Mouse (Mus musculus) heart, postnatal 14 days (tissue): ENCODE measurements around the gene Ssh1. TPM values are rescaled to one million over a fixed set of nuclear protein-coding genes. Genes with fewer than 3 reads are reported as not detected.

Experiments
- DNase-seq, 2 experiments: peaks; one replicate each; pipeline ENCODE4 v3.0.0; 2021 to 2022
- intact Hi-C: fragments of 180-260 bp; cut with DNase I; formaldehyde crosslinking; loops from one replicate; pipeline ENCODE4 v1.15.1; 2025
- total RNA-seq, 2 experiments: library from RNA; stranded (reverse); gene quantifications; 2 replicates each; pipeline ENCODE4 v1.2.3; 2021

Gene Ssh1
- total RNA-seq, 2 experiments from 2014 or later = 13.0 to 13.9 TPM

- intact Hi-C loops = no loop called here
Observed at GRCm38 (mm10) chr5:113972589-113973515, 20.8 kb downstream of the Ssh1 start.

GRCm38 (mm10) chr5:113971434-113971960 is 22.2 kb downstream of the Ssh1 start:
- no peak for DNase-seq
- intact Hi-C loops = no loop called here

More at GRCm38 (mm10) chr5:113972589-113973515, 20.8 kb downstream of the Ssh1 start:
- DNase-seq = peak; percentile 22 to 24

GRCm38 (mm10) chr5:113968371-113968770 is 25.3 kb downstream of the Ssh1 start:
- intact Hi-C loops = no loop called here
- DNase-seq = peak; percentile 45 to 59

- DNase-seq = no peak
- intact Hi-C loops = no loop called here
Observed at GRCm38 (mm10) chr5:113966452-113967150, 27.1 kb downstream of the Ssh1 start.

- DNase-seq = no peak
- intact Hi-C loops = no loop called here
Observed at GRCm38 (mm10) chr5:113965659-113966185, 28.0 kb downstream of the Ssh1 start.

- intact Hi-C loops = no loop called here
- DNase-seq = no peak
Observed at GRCm38 (mm10) chr5:113964972-113965371, 28.7 kb downstream of the Ssh1 start.

GRCm38 (mm10) chr5:113961776-113962175 is 31.9 kb downstream of the Ssh1 start:
- no peak for DNase-seq
- intact Hi-C loops = no loop called here

- DNase-seq = no peak
- intact Hi-C loops = no loop called here
Observed at GRCm38 (mm10) chr5:113960416-113960815, 33.3 kb downstream of the Ssh1 start.

GRCm38 (mm10) chr5:113959039-113959438 is 34.7 kb downstream of the Ssh1 start:
- intact Hi-C loops = loop anchor here (2.0 kb wide), 2 partner anchors 16 to 34 kb away; partner anchors contain the start of gene Ssh1

GRCm38 (mm10) chr5:113956510-113956909 is 37.2 kb downstream of the Ssh1 start:
- intact Hi-C loops = loop anchor here (2.0 kb wide), 1 partner anchor 88 kb away; no protein-coding TSS in a partner anchor
- DNase-seq = peak; percentile 90 to 96

More at GRCm38 (mm10) chr5:113959039-113959438, 34.7 kb downstream of the Ssh1 start:
- no peak for DNase-seq

- intact Hi-C loops = loop anchor here (2.0 kb wide), 2 partner anchors 89 to 183 kb away; partner anchors contain the start of genes Iscu and Sart3
- no peak for DNase-seq
Observed at GRCm38 (mm10) chr5:113955691-113956090, 38.0 kb downstream of the Ssh1 start.

GRCm38 (mm10) chr5:113955281-113955680 is 38.4 kb downstream of the Ssh1 start:
- intact Hi-C loops = loop anchor here (2.0 kb wide), 1 partner anchor 182 kb away; the partner anchor contains the start of genes Iscu and Sart3
- DNase-seq = no peak

GRCm38 (mm10) chr5:113954421-113954820 is 39.3 kb downstream of the Ssh1 start:
- intact Hi-C loops = loop anchor here (1.0 to 2.0 kb wide), 2 partner anchors 100 to 182 kb away; partner anchors contain the start of genes Iscu and Sart3
- peak; percentile 87 to 93 for DNase-seq

GRCm38 (mm10) chr5:113952519-113952918 is 41.2 kb downstream of the Ssh1 start:
- intact Hi-C loops = no loop called here
- no peak for DNase-seq

- intact Hi-C loops = no loop called here
- DNase-seq = no peak
Observed at GRCm38 (mm10) chr5:113951693-113952071, 42.0 kb downstream of the Ssh1 start.

GRCm38 (mm10) chr5:113950786-113951692 is 42.7 kb downstream of the Ssh1 start:
- intact Hi-C loops = no loop called here

GRCm38 (mm10) chr5:113950133-113950532 is 43.6 kb downstream of the Ssh1 start:
- intact Hi-C loops = no loop called here
- no peak for DNase-seq

More at GRCm38 (mm10) chr5:113950786-113951692, 42.7 kb downstream of the Ssh1 start:
- DNase-seq = no peak

- intact Hi-C loops = no loop called here
- DNase-seq = no peak
Observed at GRCm38 (mm10) chr5:113947280-113947679, 46.4 kb downstream of the Ssh1 start.

- no peak for DNase-seq
- intact Hi-C loops = no loop called here
Observed at GRCm38 (mm10) chr5:113945126-113945525, 48.6 kb downstream of the Ssh1 start.
